Mouse (Mus musculus): ENCODE measurements around the gene Capn7. TPM values are rescaled to one million over a fixed set of nuclear protein-coding genes. Genes with fewer than 3 reads are reported as not detected.

Gene Capn7
- polyA plus RNA-seq, 1 experiment = 6.7 TPM

- H3K4me3 ChIP-seq (ENCODE audit: insufficient read depth, poor library complexity, severe bottlenecking) = no peak overlapping the region
- TF ChIP-seq CTCF (IDR thresholded peaks at IDR 0.05; ENCODE audit: control insufficient read depth, insufficient read depth, insufficient read length) = no peak
- no peak for TF ChIP-seq FOSL1 (IDR thresholded peaks at IDR 0.05; ENCODE audit: insufficient read depth, low read length, poor library complexity, severe bottlenecking)
- TF ChIP-seq MYOD1 (IDR thresholded peaks at IDR 0.05; ENCODE audit: control insufficient read depth, insufficient read length, low read depth) = no peak
- no peak for TF ChIP-seq MAX (IDR thresholded peaks at IDR 0.05)
- H3K79me2 ChIP-seq (ENCODE audit: control insufficient read depth, insufficient read depth) = no peaks in the 10 kb centered on the region
- H3K79me3 ChIP-seq (ENCODE audit: low read depth) = no peaks in the 10 kb centered on the region
- no peaks in the 10 kb centered on the region for H3K36me3 ChIP-seq (ENCODE audit: control insufficient read depth, insufficient read depth)
- H3ac ChIP-seq (ENCODE audit: control insufficient read depth, insufficient read length, low read depth) = no peak overlapping the region
- no peaks in the 10 kb centered on the region for H3K27me3 ChIP-seq (ENCODE audit: control insufficient read depth, insufficient read depth, insufficient read length)
Measured at GRCm38 (mm10) chr14:31388086-31388872, 51.8 kb downstream of the Capn7 start.

- Histone ChIP-seq H3K27me3 (ENCODE audit: control insufficient read depth, insufficient read depth, insufficient read length) (no peaks in the 10 kb centered on the region), H3ac (ENCODE audit: control insufficient read depth, insufficient read length, low read depth) (no peak overlapping the region), H3K4me3 (ENCODE audit: insufficient read depth, poor library complexity, severe bottlenecking) (no peak overlapping the region), H3K36me3 (ENCODE audit: control insufficient read depth, insufficient read depth) (no peaks in the 10 kb centered on the region), H3K79me3 (ENCODE audit: low read depth) (no peaks in the 10 kb centered on the region), H3K79me2 (ENCODE audit: control insufficient read depth, insufficient read depth) (no peaks in the 10 kb centered on the region)
- TF ChIP-seq FOSL1 (IDR thresholded peaks at IDR 0.05; ENCODE audit: insufficient read depth, low read length, poor library complexity, severe bottlenecking) (no peak), MYOD1 (IDR thresholded peaks at IDR 0.05; ENCODE audit: control insufficient read depth, insufficient read length, low read depth) (no peak), MYOG (IDR thresholded peaks at IDR 0.05; ENCODE audit: control insufficient read depth, extremely low read depth, insufficient read length) (no peak), CTCF (IDR thresholded peaks at IDR 0.05; ENCODE audit: control insufficient read depth, insufficient read depth, insufficient read length) (no peak), MAX (IDR thresholded peaks at IDR 0.05) (no peak), USF1 (IDR thresholded peaks at IDR 0.05; ENCODE audit: low read depth) (no peak), CEBPB (IDR thresholded peaks at IDR 0.05; ENCODE audit: low read depth) (no peak)
Measured at GRCm38 (mm10) chr14:31389421-31390147, 53.1 kb downstream of the Capn7 start.

DNA sequence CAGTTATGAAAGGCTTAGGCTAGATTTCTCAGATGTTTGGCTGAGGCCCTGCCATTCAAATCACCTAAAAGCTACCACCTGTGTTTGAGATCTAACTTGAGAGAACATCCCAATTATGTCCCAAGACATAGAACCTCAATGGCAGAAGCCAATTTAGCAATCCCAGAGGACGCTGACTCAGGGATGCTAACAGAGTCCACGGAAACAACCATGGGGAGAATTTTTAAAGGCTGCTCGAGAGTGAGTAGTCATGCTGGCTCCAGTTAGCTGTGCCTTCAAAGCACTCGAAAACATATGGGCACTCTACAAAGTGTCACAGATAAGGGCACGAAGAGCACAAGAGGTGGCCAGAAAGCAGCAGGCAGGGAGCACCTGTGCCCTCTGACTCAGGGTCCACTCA, 55.9 kb downstream of the Capn7 start:
- Histone ChIP-seq H3K36me3 (ENCODE audit: control insufficient read depth, insufficient read depth) (no peaks in the 10 kb centered on the region), H3K27me3 (ENCODE audit: control insufficient read depth, insufficient read depth, insufficient read length) (no peaks in the 10 kb centered on the region), H3ac (ENCODE audit: control insufficient read depth, insufficient read length, low read depth) (no peak overlapping the region), H3K4me3 (ENCODE audit: insufficient read depth, poor library complexity, severe bottlenecking) (no peak overlapping the region), H3K79me3 (ENCODE audit: low read depth) (no peaks in the 10 kb centered on the region), H3K79me2 (ENCODE audit: control insufficient read depth, insufficient read depth) (no peaks in the 10 kb centered on the region)
- TF ChIP-seq USF1 (IDR thresholded peaks at IDR 0.05; ENCODE audit: low read depth) = no peak
- TF ChIP-seq FOSL1 (IDR thresholded peaks at IDR 0.05; ENCODE audit: insufficient read depth, low read length, poor library complexity, severe bottlenecking) = no peak

- TF ChIP-seq CTCF (IDR thresholded peaks at IDR 0.05; ENCODE audit: control insufficient read depth, insufficient read depth, insufficient read length) (no peak), CEBPB (IDR thresholded peaks at IDR 0.05; ENCODE audit: low read depth) (no peak), MAX (IDR thresholded peaks at IDR 0.05) (no peak)
- Histone ChIP-seq H3K79me2 (ENCODE audit: control insufficient read depth, insufficient read depth) (no peaks in the 10 kb centered on the region), H3K27me3 (ENCODE audit: control insufficient read depth, insufficient read depth, insufficient read length) (no peaks in the 10 kb centered on the region), H3K79me3 (ENCODE audit: low read depth) (no peaks in the 10 kb centered on the region), H3ac (ENCODE audit: control insufficient read depth, insufficient read length, low read depth) (no peak overlapping the region), H3K36me3 (ENCODE audit: control insufficient read depth, insufficient read depth) (no peaks in the 10 kb centered on the region), H3K4me3 (ENCODE audit: insufficient read depth, poor library complexity, severe bottlenecking) (no peak overlapping the region)
Measured at GRCm38 (mm10) chr14:31392873-31393545, 56.6 kb downstream of the Capn7 start.

DNA sequence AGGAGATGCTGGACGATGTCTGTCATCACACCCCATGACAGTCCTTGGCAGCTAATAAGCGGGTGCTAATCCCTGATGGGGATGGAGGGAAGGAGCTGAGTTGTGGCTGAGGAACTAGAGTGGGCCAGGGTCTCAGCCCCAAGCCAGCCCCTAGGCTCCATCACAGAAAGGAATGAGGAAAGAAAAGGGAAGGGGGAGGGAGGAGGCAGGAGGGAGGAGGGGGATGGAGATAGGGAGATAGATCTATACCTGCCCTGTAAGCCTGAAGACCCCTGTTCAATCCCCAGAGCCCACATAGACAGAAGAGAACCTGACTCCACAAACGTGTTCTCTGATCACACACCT, 57.1 kb downstream of the Capn7 start:
- Histone ChIP-seq H3K27me3 (ENCODE audit: control insufficient read depth, insufficient read depth, insufficient read length) (no peaks in the 10 kb centered on the region), H3K36me3 (ENCODE audit: control insufficient read depth, insufficient read depth) (no peaks in the 10 kb centered on the region), H3K79me2 (ENCODE audit: control insufficient read depth, insufficient read depth) (no peaks in the 10 kb centered on the region), H3K4me3 (ENCODE audit: insufficient read depth, poor library complexity, severe bottlenecking) (no peak overlapping the region), H3ac (ENCODE audit: control insufficient read depth, insufficient read length, low read depth) (no peak overlapping the region), H3K79me3 (ENCODE audit: low read depth) (no peaks in the 10 kb centered on the region)
- TF ChIP-seq CTCF (IDR thresholded peaks at IDR 0.05; ENCODE audit: control insufficient read depth, insufficient read depth, insufficient read length) (no peak), MYOG (IDR thresholded peaks at IDR 0.05; ENCODE audit: control insufficient read depth, extremely low read depth, insufficient read length) (no peak), CEBPB (IDR thresholded peaks at IDR 0.05; ENCODE audit: low read depth) (no peak), MYOD1 (IDR thresholded peaks at IDR 0.05; ENCODE audit: control insufficient read depth, insufficient read length, low read depth) (no peak)
